ENCODE assay signal across 8 mouse cellular contexts in genomic region chr13:9562921-9563320, GRCm38 (mm10).
DNase-seq lines count a peak whose midpoint lies in the region; ATAC-seq and TF ChIP-seq lines count a peak whose summit lies in the region.

No protein-coding gene starts in this region.

- H3K36me3 ChIP-seq in hindbrain, embryonic 11.5 days (ENCODE audit: control insufficient read depth, insufficient read depth, low read length) = no peaks in the 10 kb centered on the region
- peaks cover 24% of the 10 kb centered on the region for H3K36me3 ChIP-seq in hindbrain, embryonic 13.5 days
- no peaks in the 10 kb centered on the region for H3K36me3 ChIP-seq in C2C12 (ENCODE audit: control insufficient read depth, insufficient read depth)
- no peaks in the 10 kb centered on the region for H3K36me3 ChIP-seq in embryonic facial prominence, embryonic 11.5 days (replicated peaks; ENCODE audit: control insufficient read depth, insufficient read depth, low read depth, low read length)

- H3K9ac ChIP-seq in hindbrain, embryonic 11.5 days (ENCODE audit: low read depth, low read length) = no peak overlapping the region
- no peak overlapping the region for H3K9ac ChIP-seq in hindbrain, embryonic 13.5 days
- no peak overlapping the region for H3K9ac ChIP-seq in embryonic facial prominence, embryonic 11.5 days (replicated peaks; ENCODE audit: low read length)

- TF ChIP-seq CTCF in C2C12 (IDR thresholded peaks at IDR 0.05; ENCODE audit: control insufficient read depth, insufficient read depth, insufficient read length) = peak; percentile 34

- no peaks in the 10 kb centered on the region for H3K9me3 ChIP-seq in hindbrain, embryonic 11.5 days (ENCODE audit: control insufficient read depth, low read length)
- no peaks in the 10 kb centered on the region for H3K9me3 ChIP-seq in hindbrain, embryonic 13.5 days
- no peaks in the 10 kb centered on the region for H3K9me3 ChIP-seq in embryonic facial prominence, embryonic 11.5 days (replicated peaks; ENCODE audit: control insufficient read depth, low read length)

- H3K27me3 ChIP-seq in hindbrain, embryonic 11.5 days (ENCODE audit: control insufficient read depth, insufficient read depth, low read length) = no peaks in the 10 kb centered on the region
- H3K27me3 ChIP-seq in hindbrain, embryonic 13.5 days = no peaks in the 10 kb centered on the region
- no peaks in the 10 kb centered on the region for H3K27me3 ChIP-seq in C2C12 (ENCODE audit: control insufficient read depth, insufficient read depth, insufficient read length)
- no peaks in the 10 kb centered on the region for H3K27me3 ChIP-seq in embryonic facial prominence, embryonic 11.5 days (ENCODE audit: control insufficient read depth, insufficient read depth, low read length)

- H3K79me3 ChIP-seq in C2C12 (ENCODE audit: low read depth) = no peaks in the 10 kb centered on the region

- H3K27ac ChIP-seq in hindbrain, embryonic 11.5 days (ENCODE audit: low read depth, low read length) = no peak overlapping the region
- no peak overlapping the region for H3K27ac ChIP-seq in hindbrain, embryonic 13.5 days
- H3K27ac ChIP-seq in embryonic facial prominence, embryonic 11.5 days (replicated peaks; ENCODE audit: low read depth, low read length) = no peak overlapping the region

- H3K4me3 ChIP-seq in hindbrain, embryonic 11.5 days (ENCODE audit: low read depth, low read length) = no peak overlapping the region
- H3K4me3 ChIP-seq in hindbrain, embryonic 13.5 days = no peak overlapping the region
- H3K4me3 ChIP-seq in C2C12 (ENCODE audit: insufficient read depth, poor library complexity, severe bottlenecking) = no peak overlapping the region
- H3K4me3 ChIP-seq in embryonic facial prominence, embryonic 11.5 days (ENCODE audit: low read depth, low read length) = no peak overlapping the region

- peak; percentile 39 for DNase-seq in hindbrain, embryonic 11.5 days (ENCODE audit: low spot score)
- DNase-seq in R1 (ENCODE audit: low read depth, low spot score) = peak; percentile 72
- DNase-seq in embryonic facial prominence, embryonic 11.5 days (ENCODE audit: low spot score) = peak; percentile 37
- peak; percentile 70 for DNase-seq in lung, postnatal 36 days
- DNase-seq in thymus, postnatal 4 days = peak; percentile 78
- no peak for DNase-seq in Muller cell, postnatal 12 days (ENCODE audit: inconsistent ontology term)

- H3K4me2 ChIP-seq in hindbrain, embryonic 11.5 days (replicated peaks; ENCODE audit: low read depth, low read length) = no peak overlapping the region
- H3K4me2 ChIP-seq in hindbrain, embryonic 13.5 days = no peak overlapping the region
- H3K4me2 ChIP-seq in embryonic facial prominence, embryonic 11.5 days (ENCODE audit: low read depth, low read length) = no peak overlapping the region

- H3K4me1 ChIP-seq in hindbrain, embryonic 11.5 days (replicated peaks; ENCODE audit: control insufficient read depth, insufficient read depth, low read length) = no peaks in the 10 kb centered on the region
- H3K4me1 ChIP-seq in hindbrain, embryonic 13.5 days (replicated peaks) = no peaks in the 10 kb centered on the region
- H3K4me1 ChIP-seq in embryonic facial prominence, embryonic 11.5 days (ENCODE audit: control insufficient read depth, insufficient read depth, low read length) = no peaks in the 10 kb centered on the region

- H3K79me2 ChIP-seq in C2C12 (ENCODE audit: control insufficient read depth, insufficient read depth) = no peaks in the 10 kb centered on the region

- ATAC-seq in hindbrain, embryonic 11.5 days (ENCODE audit: low FRiP score) = no peak
- ATAC-seq in hindbrain, embryonic 13.5 days (ENCODE audit: low FRiP score) = no peak
- no peak for ATAC-seq in embryonic facial prominence, embryonic 11.5 days (replicated peaks; ENCODE audit: insufficient number of reproducible peaks, low FRiP score, low TSS enrichment, low read depth)

- no peak overlapping the region for H3ac ChIP-seq in C2C12 (ENCODE audit: control insufficient read depth, insufficient read length, low read depth)

- 14% methylated on average over 2 of the region's 2 CpGs for WGBS in hindbrain, embryonic 11.5 days
- WGBS in hindbrain, embryonic 13.5 days = 3% methylated on average over 2 of the region's 2 CpGs
- 12% methylated on average over 2 of the region's 2 CpGs for WGBS in embryonic facial prominence, embryonic 11.5 days

TF ChIP-seq in C2C12, 6 proteins besides CTCF, POLR2A, EP300 and RAD21:
- TF ChIP-seq CEBPB (IDR thresholded peaks at IDR 0.05; ENCODE audit: low read depth) (no peak), USF1 (IDR thresholded peaks at IDR 0.05; ENCODE audit: low read depth) (no peak), MYOG (IDR thresholded peaks at IDR 0.05; ENCODE audit: control insufficient read depth, extremely low read depth, insufficient read length) (no peak), FOSL1 (IDR thresholded peaks at IDR 0.05; ENCODE audit: insufficient read depth, low read length, poor library complexity, severe bottlenecking) (no peak), MYOD1 (IDR thresholded peaks at IDR 0.05; ENCODE audit: control insufficient read depth, insufficient read length, low read depth) (no peak), MAX (IDR thresholded peaks at IDR 0.05) (no peak)
